Mouse (Mus musculus) midbrain, embryonic 16.5 days (tissue): Measurements from ENCODE around the gene Aspn. TPM values are rescaled to one million over a fixed set of nuclear protein-coding genes. Genes with fewer than 3 reads are reported as not detected.
"Not testable (repeated sequence)": the region's sequence is repeated elsewhere in the genome, so short reads cannot be mapped to it uniquely, and the experiment has no call there.

Experiments used
- ATAC-seq: fragments of 200-750 bp; cut with Nextera tagmentation; 2 replicates; pipeline ENCODE4 v1.8.0; 2017; ENCODE audit warnings: moderate TSS enrichment
- H3K27ac ChIP-seq: fragments of 300-500 bp; sonication (generic); 2 replicates; pipeline ENCODE4 v1.5.1; 2014; ENCODE audit warnings: mild to moderate bottlenecking, low read length, mixed read lengths
- H3K27me3 ChIP-seq: fragments of 300-500 bp; sonication (generic); 2 replicates; pipeline ENCODE4 v1.6.1; 2014; ENCODE audit warnings: low read depth, low read length, mixed read lengths; ENCODE audit not compliant: control insufficient read depth, insufficient read depth
- H3K36me3 ChIP-seq: fragments of 300-500 bp; sonication (generic); 2 replicates; pipeline ENCODE4 v1.6.1; 2014; ENCODE audit warnings: mild to moderate bottlenecking, low read length, moderate library complexity, mixed read lengths; ENCODE audit not compliant: control insufficient read depth, insufficient read depth
- H3K4me1 ChIP-seq: fragments of 300-500 bp; sonication (generic); 2 replicates; pipeline ENCODE4 v1.6.1; 2014; ENCODE audit warnings: mild to moderate bottlenecking, low read length, mixed read lengths; ENCODE audit not compliant: control insufficient read depth, insufficient read depth
- H3K4me2 ChIP-seq: fragments of 300-500 bp; sonication (generic); 2 replicates; pipeline ENCODE4 v1.6.1; 2014; ENCODE audit warnings: mild to moderate bottlenecking, low read length, mixed read lengths
- H3K4me3 ChIP-seq: fragments of 300-500 bp; sonication (generic); 2 replicates; pipeline ENCODE4 v1.5.1; 2014; ENCODE audit warnings: low read depth, mild to moderate bottlenecking, low read length, moderate library complexity, mixed read lengths
- H3K9ac ChIP-seq: fragments of 300-500 bp; sonication (generic); 2 replicates; pipeline ENCODE4 v1.6.1; 2014; ENCODE audit warnings: low read depth, low read length, mixed read lengths
- H3K9me3 ChIP-seq: fragments of 300-500 bp; sonication (generic); replicated peaks from 2 replicates; pipeline ENCODE4 v1.6.1; 2014; ENCODE audit warnings: mild to moderate bottlenecking, low read length, mixed read lengths; ENCODE audit not compliant: control insufficient read depth, poor library complexity, severe bottlenecking
- WGBS: fragments of 180-500 bp; shearing (Covaris S2); extraction: QIAGEN DNeasy Blood & Tissue Kit; methylation state at CpG from one replicate; pipeline ENCODE4 v1.1.7; 2014; 5-methylcytosine and 5-hydroxymethylcytosine counted together
- polyA plus RNA-seq: library from polyadenylated mRNA; unstranded; fragments of >200 nt; fragmentation: Nextera tagmentation; extraction: Ambion mirVana; gene quantifications from 2 replicates; pipeline ENCODE4 v1.2.1, GENCODE M21; 2015

The Aspn gene
- polyA plus RNA-seq, 1 experiment from 2014 or later = 1.1 TPM

DNA sequence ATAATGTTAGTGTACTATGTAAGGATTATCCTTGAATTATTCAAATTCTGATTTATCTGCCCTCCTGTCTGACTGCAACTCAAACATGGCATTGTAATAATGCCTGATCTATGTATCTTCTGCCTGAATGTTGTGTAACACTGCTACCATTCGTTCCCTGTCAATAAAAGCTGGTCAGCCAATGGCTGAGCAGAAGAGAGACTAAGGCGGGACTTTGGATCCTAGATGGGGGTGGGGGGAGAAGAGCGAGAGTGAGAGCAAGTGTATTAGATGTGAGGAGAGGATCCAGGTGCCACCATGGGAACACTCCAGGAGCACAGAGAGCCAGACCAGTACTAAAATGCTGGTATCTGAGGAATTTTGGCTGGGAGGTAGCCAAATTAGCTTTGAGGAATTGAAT, 26.1 kb downstream of the Aspn start:
- no peaks in the 10 kb centered on the region for H3K9me3 ChIP-seq
- WGBS = 69% methylated on average over 3 of the region's 3 CpGs
- no peaks in the 10 kb centered on the region for H3K27me3 ChIP-seq
- no peaks in the 10 kb centered on the region for H3K36me3 ChIP-seq
- H3K4me3 ChIP-seq = no peak overlapping the region
- H3K4me1 ChIP-seq = no peaks in the 10 kb centered on the region
- H3K27ac ChIP-seq = no peak overlapping the region
- no peak overlapping the region for H3K9ac ChIP-seq
- H3K4me2 ChIP-seq = no peak overlapping the region
- no peak for ATAC-seq

DNA sequence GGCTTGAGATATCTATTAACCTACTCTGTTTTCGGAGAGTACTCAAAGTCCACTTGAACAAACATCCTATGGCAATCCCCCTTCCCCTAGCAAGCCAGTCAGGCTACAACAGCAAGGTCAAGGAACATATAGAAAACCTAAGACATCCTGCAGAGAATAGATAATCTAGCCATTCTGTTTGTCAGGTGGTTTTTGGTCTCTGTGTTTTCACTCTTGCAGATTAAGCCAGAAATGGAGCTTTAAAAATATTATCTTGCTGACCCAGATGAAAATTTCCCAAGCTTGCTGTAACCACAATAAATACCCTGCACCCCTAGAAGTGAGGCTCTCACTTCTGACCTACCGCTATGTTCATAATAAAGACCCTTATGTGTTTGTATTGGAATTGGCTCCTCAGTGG, 27.2 kb downstream of the Aspn start:
- H3K27ac ChIP-seq = no peak overlapping the region
- no peaks in the 10 kb centered on the region for H3K27me3 ChIP-seq
- H3K4me1 ChIP-seq = no peaks in the 10 kb centered on the region
- no peaks in the 10 kb centered on the region for H3K9me3 ChIP-seq
- H3K36me3 ChIP-seq = no peaks in the 10 kb centered on the region
- WGBS = 86% methylated on average over 2 of the region's 2 CpGs
- H3K4me3 ChIP-seq = no peak overlapping the region
- H3K9ac ChIP-seq = no peak overlapping the region
- no peak overlapping the region for H3K4me2 ChIP-seq
- no peak for ATAC-seq

DNA sequence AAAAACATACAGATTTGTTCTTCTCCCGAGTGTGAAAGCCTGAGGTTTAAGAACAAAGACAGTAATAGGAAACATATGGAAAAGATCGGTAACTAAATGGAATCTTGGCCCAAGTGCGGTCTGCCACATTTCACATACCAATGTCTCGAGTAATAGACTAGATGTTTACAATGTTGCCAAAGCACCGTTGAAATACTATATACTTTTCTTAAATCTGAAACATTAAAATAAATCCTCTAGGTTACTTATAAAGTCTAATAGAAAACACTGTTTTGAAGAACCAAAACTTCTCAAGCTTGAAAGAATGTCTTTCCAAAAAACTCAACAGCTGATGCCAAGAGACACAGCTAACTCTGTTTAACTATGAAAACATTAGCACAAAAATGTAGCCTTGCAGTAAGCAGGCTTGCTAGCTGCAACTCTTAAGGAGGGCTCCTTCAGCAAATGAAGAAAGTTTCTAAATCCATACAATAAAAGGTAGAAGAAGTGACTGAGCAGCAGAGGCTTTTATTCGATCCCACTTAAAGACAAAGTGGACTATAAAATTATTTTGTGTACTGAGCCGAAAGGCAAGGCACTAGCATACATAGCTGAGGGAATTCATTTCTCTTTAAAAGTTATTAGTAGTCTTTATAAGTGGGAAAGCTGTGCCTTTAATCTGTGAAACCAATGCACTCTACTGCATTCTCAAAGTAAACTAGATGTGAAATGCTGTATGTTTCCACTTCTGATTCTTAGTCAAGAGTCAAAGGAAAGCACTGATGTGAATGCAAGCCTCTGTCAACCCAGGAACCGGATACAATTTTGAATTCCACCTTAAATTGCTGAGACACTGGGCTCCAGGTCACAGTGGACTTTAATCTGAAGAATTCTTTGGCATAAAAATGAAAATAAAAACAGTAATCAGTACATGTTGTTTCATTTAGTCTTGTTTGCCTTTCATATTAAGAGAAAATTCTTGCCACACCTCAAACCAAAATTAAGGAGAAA, 37.6 kb downstream of the Aspn start, which contains the start of gene Omd:
Gene Omd (plus strand): TSS at position 922 of the 990 bp plus-strand sequence.
- Histone ChIP-seq H3K9me3 (no peaks in the 10 kb centered on the region), H3K4me3 (no peak within 1 kb of the TSS), H3K4me1 (no peaks in the 10 kb centered on the region), H3K4me2 (no peak within 1 kb of the TSS), H3K36me3 (no peaks in the 10 kb centered on the region), H3K27ac (no peak within 1 kb of the TSS), H3K27me3 (no peaks in the 10 kb centered on the region), H3K9ac (no peak within 1 kb of the TSS)
- no peak for ATAC-seq
- WGBS = 85% methylated on average over 8 of the region's 8 CpGs

DNA sequence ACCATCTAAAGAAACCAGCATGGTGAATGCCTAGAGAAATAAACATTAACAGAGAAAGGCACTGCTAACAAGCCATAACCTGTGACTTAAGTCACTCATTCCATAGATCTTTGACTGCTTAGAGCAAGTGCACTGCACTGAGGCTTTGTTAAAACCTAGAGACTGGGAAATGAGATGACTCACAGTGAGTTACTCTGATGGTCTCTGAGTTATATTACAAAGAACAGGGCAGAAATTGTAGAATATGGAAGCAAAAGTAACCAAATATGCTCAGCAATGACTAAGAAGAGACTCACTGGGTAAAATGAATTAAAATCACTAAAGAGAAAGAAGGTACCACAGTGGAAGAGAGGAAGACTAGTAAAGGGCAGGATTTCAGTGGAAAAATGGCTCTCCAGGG, 39.6 kb downstream of the Aspn start:
- H3K9ac ChIP-seq = no peak overlapping the region
- no peak overlapping the region for H3K4me3 ChIP-seq
- no peak for ATAC-seq
- no peaks in the 10 kb centered on the region for H3K36me3 ChIP-seq
- no peaks in the 10 kb centered on the region for H3K4me1 ChIP-seq
- H3K4me2 ChIP-seq = no peak overlapping the region
- H3K9me3 ChIP-seq = no peaks in the 10 kb centered on the region
- H3K27ac ChIP-seq = no peak overlapping the region
- H3K27me3 ChIP-seq = no peaks in the 10 kb centered on the region

GRCm38 (mm10) chr13:49584307-49585005, 40.2 kb downstream of the Aspn start:
- Histone ChIP-seq H3K27me3 (no peaks in the 10 kb centered on the region), H3K27ac (no peak overlapping the region), H3K9ac (no peak overlapping the region), H3K4me1 (no peaks in the 10 kb centered on the region), H3K4me2 (no peak overlapping the region), H3K4me3 (no peak overlapping the region), H3K36me3 (no peaks in the 10 kb centered on the region), H3K9me3 (no peaks in the 10 kb centered on the region)
- WGBS = 79% methylated on average over 8 of the region's 8 CpGs
- ATAC-seq = no peak

DNA sequence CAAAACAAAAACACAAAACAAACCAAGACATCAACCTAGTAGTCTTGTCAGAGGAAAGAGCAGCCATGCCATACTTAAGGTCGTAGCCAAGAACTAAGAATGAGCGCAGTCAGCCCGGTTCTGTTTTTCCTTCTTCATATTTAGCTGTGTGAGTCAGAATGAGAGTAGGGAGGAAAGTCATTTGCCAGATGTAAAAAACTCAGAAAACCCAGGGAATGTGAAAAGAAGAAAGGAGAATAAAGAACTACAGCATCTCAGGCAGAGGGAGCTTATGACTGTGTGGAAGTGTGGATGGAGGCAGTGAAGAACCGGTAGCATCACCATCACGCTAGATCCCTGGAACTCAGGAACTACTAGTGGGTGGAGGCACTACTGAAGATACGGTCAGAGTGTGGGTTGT, 41.8 kb downstream of the Aspn start:
- H3K36me3 ChIP-seq = no peaks in the 10 kb centered on the region
- H3K4me1 ChIP-seq = no peaks in the 10 kb centered on the region
- 96% methylated on average over 6 of the region's 6 CpGs for WGBS
- no peak overlapping the region for H3K9ac ChIP-seq
- no peak for ATAC-seq
- H3K27me3 ChIP-seq = no peaks in the 10 kb centered on the region
- no peak overlapping the region for H3K27ac ChIP-seq
- H3K4me2 ChIP-seq = no peak overlapping the region
- H3K9me3 ChIP-seq = no peaks in the 10 kb centered on the region
- no peak overlapping the region for H3K4me3 ChIP-seq

DNA sequence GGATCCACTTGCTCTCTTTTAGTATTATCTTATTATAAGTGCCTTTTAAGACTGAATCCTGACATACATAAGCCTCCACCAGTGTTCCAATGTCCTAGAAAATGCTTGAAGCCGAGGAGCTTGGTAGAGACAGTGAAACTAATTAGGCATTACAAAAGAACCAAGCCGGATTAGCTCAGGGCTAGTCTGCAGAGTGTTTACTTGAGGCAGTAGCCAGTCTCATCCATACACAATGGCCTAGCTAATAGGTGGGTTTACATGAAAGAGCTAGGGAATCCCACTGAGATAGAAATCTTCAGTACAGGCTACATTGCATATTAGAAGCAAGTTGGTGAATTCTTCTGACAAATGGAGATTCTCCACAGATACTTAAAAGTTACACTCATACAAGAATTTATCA, 58.3 kb downstream of the Aspn start:
- ATAC-seq, H3K4me2 ChIP-seq, H3K9ac ChIP-seq, H3K36me3 ChIP-seq, H3K27me3 ChIP-seq, H3K4me3 ChIP-seq, H3K27ac ChIP-seq, H3K4me1 ChIP-seq, H3K9me3 ChIP-seq: not testable (repeated sequence)
- 25% methylated on average over 2 of the region's 2 CpGs for WGBS

GRCm38 (mm10) chr13:49603603-49604002, 59.4 kb downstream of the Aspn start:
- no peaks in the 10 kb centered on the region for H3K36me3 ChIP-seq
- no peaks in the 10 kb centered on the region for H3K9me3 ChIP-seq
- H3K9ac ChIP-seq = no peak overlapping the region
- H3K4me3 ChIP-seq = no peak overlapping the region
- ATAC-seq = no peak
- H3K27ac ChIP-seq = no peak overlapping the region
- H3K27me3 ChIP-seq = no peaks in the 10 kb centered on the region
- no peaks in the 10 kb centered on the region for H3K4me1 ChIP-seq
- H3K4me2 ChIP-seq = no peak overlapping the region

GRCm38 (mm10) chr13:49607714-49608113, 63.5 kb downstream of the Aspn start, which contains the start of gene Ogn:
Gene Ogn (plus strand): TSS chr13:49608046.
- WGBS = 59% methylated on average over 4 of the region's 4 CpGs
- Histone ChIP-seq H3K4me3 (no peak within 1 kb of the TSS), H3K27ac (no peak within 1 kb of the TSS), H3K27me3 (no peaks in the 10 kb centered on the region), H3K36me3 (no peaks in the 10 kb centered on the region), H3K4me2 (no peak within 1 kb of the TSS), H3K9me3 (no peaks in the 10 kb centered on the region), H3K4me1 (no peaks in the 10 kb centered on the region), H3K9ac (no peak within 1 kb of the TSS)
- no peak for ATAC-seq
